Comparison of ENCODE assay signal across 19 mouse cellular contexts in the genomic region with DNA sequence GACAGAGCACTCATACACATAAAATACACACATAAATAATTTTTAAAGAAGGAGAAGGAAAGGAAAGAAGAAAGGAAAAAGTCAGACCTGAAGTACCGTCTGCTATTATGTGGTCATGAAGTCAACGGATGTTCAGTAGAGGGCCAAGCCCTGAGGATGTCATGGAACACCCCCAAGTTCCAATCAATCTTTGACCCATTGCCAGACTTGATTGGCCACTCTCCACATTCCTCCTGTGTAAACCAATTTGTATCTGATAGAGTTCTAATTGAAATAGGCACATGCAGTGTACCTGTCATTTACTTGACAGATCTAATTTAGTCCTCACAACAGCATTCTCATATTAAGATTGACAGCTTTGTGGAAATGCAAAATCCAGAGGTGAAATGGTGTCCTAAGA. TPM values are rescaled to one million over a fixed set of nuclear protein-coding genes. Genes with fewer than 3 reads are reported as not detected.
"Had no signal": no experiment of that assay in that cellular context is flagged by ENCODE, and none has a peak within 500 bp of the region (broad histone marks: within the 10 kb centered on the region; RNA-seq: fewer than 3 reads in every experiment).

No protein-coding gene starts in this region.

- H3K36me3 ChIP-seq: lung, embryonic 15.5 days; midbrain, embryonic 13.5 days; midbrain, embryonic 15.5 days; neural tube, embryonic 12.5 days; stomach, embryonic 15.5 days had no signal

- DNase-seq: liver, postnatal 0 days; lung, adult 2 months; lung, postnatal 14 days; lung, postnatal 36 days; right cerebral cortex, postnatal 14 days; thymus, adult 2 months; thymus, postnatal 25 days; thymus, postnatal 4 days had no signal

- H3K9ac ChIP-seq: liver, postnatal 0 days; lung, embryonic 15.5 days; midbrain, embryonic 13.5 days; midbrain, embryonic 15.5 days; neural tube, embryonic 12.5 days; stomach, embryonic 15.5 days had no signal

- H3K4me3 ChIP-seq: lung, embryonic 15.5 days; megakaryocyte, embryonic 14.5 days; midbrain, embryonic 13.5 days; midbrain, embryonic 15.5 days; neural tube, embryonic 12.5 days; stomach, embryonic 15.5 days had no signal

- H3K4me1 ChIP-seq: lung, embryonic 15.5 days; megakaryocyte, embryonic 14.5 days; midbrain, embryonic 15.5 days; stomach, embryonic 15.5 days had no signal

- H3K9me3 ChIP-seq: lung, embryonic 15.5 days; megakaryocyte, embryonic 14.5 days; midbrain, embryonic 13.5 days; midbrain, embryonic 15.5 days; neural tube, embryonic 12.5 days; stomach, embryonic 15.5 days had no signal

- H3K4me2 ChIP-seq: lung, embryonic 15.5 days; midbrain, embryonic 13.5 days; midbrain, embryonic 15.5 days; neural tube, embryonic 12.5 days; stomach, embryonic 15.5 days had no signal

- H3K27me3 ChIP-seq: lung, embryonic 15.5 days; midbrain, embryonic 13.5 days; midbrain, embryonic 15.5 days; neural tube, embryonic 12.5 days; stomach, embryonic 15.5 days had no signal

- H3K27ac ChIP-seq: lung, embryonic 15.5 days; macrophage; midbrain, embryonic 13.5 days; midbrain, embryonic 15.5 days; neural tube, embryonic 12.5 days; stomach, embryonic 15.5 days; stomach, postnatal 0 days had no signal

- ATAC-seq: liver, postnatal 0 days; lung, postnatal 0 days; midbrain, embryonic 13.5 days; midbrain, embryonic 15.5 days had no signal

RNA-seq across cellular contexts. Expression of gene Chrnb4, which starts 40.6 kb away (rescaled TPM):
- total RNA-seq: monocyte, adult 5-6 weeks; neutrophil, adult 5-6 weeks had no signal
- polyA plus RNA-seq: liver, postnatal 0 days; macrophage had no signal
